Mouse (Mus musculus) frontal cortex, postnatal 25 days (tissue): ENCODE data around the gene Catsperg1.
"Not testable (repeated sequence)": the region's sequence is repeated elsewhere in the genome, so short reads cannot be mapped to it uniquely, and the experiment has no call there.

ENCODE experiments used
- DNase-seq, 2 experiments: peaks; one replicate each; pipeline ENCODE4 v3.0.0; 2022; ENCODE audit warnings: low spot score in 2 of 2

Catsperg1 gene

DNA sequence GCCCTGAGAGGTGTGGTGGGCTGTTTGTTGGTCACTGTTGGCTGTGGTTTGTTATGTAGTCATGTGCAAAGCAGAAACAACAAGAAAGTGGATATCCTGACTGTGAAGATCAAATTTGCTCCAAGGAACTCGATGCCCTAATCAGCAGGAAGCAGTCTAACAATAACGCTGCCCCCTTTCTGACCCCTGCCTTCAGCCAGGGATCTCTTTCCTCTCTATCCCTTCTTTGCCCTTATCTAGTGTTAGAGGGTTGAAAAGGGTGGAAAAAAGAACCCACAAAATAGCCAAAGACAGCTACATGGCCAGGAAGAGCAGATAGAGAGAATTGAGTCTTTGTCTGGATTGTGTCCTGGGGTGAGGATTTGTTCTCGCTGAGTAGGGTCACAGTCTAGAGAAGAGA is 16.7 kb upstream of the Catsperg1 start:
- no peak for DNase-seq

DNA sequence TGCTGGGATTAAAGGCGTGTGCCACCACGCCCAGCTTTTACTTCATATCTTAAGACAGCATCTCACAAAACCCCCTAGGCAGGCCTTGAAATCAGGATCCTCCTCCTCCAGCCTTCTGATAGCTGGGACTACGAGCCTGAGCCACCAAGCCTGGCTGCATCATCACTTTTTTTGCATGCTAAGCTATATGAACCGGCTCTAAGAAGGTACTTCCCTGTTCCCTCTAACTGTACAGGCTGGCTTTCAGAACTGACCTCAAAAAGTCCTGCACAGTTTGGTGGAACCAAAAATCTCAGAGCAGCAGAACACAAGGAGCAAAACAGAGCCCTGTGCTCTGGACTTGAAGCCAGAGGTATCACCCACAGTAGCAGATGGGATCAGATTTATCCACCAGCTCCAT is 14.4 kb upstream of the Catsperg1 start:
- DNase-seq = no peak

DNA sequence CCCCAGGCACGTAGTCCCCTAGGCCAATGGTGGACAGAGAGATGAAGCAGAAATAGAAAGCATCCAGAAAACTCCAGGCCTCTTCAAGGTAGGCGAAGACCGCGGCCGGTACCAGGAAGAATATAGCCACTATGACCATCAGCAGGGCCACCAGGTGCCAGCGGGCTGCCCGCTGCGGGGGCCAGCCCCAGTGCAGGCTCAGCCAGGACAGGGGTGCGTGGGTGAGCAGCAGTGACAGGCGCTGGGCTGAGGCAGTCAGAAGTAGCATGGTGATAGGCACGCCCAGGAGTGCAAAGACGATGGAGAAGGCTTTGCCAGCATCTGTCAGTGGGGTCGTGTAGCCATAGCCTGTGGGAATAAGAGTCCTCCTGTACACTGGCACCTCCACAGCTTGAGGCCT is 11.7 kb upstream of the Catsperg1 start:
- DNase-seq = no peak

DNA sequence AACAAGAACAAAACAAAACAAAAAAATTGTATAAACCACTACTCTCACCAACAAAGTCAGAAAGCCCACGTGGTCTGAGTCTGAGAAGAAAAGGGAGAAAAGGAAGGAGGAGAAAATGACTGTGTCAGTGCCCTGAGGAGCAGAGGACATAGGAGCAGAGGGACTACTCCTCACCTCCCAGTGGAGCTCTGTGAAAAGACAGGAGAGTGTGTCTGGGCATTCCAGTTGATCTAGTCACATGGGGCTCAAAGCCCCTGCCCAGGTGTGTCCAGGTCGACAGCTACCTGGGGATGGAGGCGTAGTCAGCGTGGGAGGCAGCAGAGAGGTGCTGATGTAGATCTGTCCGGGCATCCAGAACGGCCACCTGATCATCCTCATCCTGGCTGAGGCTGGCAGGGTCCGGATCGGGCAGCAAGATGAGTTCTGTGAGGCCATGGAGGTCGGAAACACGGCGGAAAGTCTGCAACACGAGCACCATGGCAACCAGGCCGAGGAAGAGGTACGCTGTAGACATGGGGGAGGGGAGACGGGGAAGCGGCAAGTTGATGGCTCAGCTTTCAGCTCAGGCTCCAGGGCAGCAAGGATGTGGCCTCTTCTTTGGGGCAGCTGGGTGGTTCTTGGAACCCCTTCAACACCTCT is 11.0 kb upstream of the Catsperg1 start:
- no peak for DNase-seq

DNA sequence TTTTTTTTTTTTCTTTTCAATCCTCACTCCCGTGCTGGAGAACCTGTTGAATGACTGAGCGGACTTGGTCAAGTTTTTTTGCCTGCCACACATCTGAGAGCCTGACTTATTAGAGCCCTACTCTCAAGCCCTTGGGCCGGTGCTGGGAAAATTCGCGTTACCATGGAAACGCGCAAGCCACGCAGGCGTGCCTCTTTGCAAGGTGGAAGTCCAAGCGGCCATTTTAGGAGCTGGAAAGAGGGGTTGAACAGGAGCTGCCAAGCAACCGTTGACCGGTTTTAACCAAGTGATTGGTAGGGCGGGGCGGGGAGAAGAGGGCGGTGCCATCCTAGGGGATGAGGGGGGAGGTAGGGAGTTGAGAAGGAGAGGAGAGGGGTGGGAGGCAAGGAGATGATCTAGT is 1.0 kb upstream of the Catsperg1 start:
- DNase-seq = no peak

DNA sequence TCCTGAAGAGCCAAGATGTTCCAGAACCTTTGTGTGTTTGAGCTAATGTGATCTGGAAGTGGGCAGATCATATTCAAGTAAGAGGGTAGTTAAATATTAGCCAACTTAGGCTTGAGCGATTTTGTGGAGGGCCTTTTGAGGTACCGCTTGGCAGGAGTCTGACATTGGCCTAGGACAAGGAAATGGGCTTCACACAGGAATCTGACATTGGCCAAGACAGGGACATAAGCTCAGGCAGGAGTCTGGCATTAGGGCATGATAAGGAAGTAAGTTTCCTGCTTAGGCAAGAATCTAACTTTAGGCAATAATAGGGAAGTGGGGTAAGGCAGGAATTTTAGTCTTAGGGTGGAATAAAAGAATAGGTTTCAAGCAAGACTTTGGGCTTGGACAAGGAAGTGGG is 401 bp upstream of the Catsperg1 start:
- DNase-seq = no peak

DNA sequence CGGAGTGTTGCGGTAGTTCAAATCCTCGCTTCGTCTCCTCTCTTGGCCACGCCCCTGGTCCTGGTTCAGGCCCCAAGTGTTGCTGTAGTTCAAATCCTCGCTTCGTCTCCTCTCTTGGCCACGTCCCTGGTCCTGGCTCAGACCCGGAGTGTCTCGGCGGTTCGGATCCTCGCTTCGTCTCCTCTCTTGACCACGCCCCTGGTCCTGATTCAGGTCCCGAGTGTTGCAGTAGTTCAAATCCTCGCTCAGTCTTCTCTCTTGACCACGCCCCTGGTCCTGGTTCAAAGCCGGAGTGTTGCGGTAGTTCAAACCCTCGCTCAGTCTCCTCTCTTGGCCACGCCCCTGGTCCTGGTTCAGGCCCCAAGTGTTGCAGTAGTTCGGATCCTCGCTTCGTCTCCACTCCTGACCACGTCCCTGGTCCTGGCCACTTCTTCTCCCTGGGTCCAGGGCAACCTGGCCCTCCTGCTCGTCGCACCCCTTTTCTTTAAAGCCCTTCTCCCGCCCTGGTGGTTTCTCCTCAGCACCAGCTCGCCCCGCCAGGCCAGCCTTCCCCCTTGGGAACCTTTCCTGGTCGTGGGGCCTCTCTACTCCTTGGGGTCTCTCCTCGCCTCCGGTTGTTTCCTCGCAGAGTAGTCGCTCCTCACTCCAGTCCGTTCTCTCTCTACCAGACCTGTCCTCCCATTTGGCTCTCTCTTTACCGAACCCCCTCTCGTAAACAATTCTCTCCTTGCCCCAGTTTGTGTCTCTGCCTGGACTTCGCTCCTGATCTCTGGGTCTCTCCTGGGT is 867 bp downstream of the Catsperg1 start:
- not testable (repeated sequence) for DNase-seq

DNA sequence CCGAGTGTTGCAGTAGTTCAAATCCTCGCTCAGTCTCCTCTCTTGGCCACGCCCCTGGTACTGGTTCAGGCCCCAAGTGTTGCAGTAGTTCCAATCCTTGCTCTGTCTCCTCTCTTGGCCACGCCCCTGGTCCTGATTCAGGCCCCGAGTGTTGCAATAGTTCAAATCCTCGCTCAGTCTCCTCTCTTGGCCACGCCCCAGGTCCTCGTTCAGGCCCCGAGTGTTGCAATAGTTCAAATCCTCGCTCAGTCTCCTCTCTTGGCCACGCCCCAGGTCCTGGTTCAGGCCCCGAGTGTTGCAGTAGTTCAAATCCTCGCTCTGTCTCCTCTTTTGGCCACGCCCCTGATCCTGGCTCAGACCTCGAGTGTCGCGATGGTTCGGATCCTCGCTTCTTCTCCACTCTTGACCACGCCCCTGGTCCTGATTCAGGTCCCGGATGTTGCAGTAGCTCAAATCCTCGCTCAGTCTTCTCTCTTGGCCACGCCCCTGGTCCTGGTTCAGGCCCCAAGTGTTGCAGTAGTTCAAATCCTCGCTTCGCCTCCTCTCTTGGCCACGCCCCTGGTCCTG is 1.6 kb downstream of the Catsperg1 start:
- no peak for DNase-seq

DNA sequence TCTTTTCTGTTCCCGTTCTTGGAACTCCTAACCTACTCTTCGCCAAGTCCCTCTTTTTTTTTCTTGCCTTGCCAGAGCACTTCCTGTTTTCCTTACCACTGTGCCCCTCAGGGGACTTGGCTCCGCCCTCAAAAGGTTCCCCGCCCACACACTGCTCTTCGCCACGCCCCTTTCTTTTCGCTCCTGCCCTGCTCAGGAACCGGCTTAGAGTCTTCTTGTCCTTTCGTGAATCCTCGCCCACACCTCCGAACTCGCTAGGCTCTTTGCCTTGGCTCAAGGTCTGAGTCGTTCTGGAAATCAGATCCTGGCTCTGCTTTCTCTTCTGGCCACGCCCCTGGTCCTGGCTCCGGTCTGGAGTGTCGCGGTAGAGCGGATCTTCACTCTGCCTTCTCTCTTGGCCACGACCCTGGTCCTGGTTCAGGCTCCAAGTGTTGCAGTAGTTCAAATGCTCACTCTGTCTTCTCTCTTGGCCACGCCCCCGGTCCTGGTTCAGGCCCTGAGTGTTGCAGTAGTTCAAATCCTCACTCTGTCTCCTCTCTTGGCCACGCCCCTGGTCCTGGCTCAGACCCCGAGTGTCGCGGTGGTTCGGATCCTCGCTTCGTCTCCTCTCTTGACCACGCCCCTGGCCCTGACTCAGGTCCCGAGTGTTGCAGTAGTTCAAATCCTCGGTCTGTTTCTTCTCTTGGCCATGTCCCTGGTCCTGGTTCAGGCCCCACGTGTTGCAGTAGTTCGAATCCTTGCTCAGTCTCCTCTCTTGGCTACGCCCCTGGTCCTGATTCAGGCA is 2.2 kb downstream of the Catsperg1 start:
- DNase-seq = peak; percentile 34 to 50

DNA sequence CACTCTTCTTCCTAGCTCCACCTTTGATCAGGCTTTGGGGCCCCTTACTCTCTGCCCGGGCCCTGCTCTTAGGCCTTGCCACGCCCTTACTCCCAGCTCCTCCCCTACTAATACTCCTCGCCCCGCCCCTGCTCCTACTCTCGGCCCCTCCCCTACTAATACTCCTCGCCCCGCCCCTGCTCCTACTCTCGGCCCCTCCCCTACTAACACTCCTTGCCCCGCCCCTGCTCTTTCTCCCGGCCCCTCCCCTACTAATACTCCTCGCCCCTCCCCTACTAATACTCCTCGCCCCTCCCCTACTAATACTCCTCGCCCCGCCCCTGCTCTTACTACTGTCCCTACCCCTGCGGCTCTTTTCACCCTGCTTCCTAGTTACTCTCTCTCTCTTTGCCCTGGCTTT is 2.8 kb downstream of the Catsperg1 start:
- DNase-seq = not testable (repeated sequence)

DNA sequence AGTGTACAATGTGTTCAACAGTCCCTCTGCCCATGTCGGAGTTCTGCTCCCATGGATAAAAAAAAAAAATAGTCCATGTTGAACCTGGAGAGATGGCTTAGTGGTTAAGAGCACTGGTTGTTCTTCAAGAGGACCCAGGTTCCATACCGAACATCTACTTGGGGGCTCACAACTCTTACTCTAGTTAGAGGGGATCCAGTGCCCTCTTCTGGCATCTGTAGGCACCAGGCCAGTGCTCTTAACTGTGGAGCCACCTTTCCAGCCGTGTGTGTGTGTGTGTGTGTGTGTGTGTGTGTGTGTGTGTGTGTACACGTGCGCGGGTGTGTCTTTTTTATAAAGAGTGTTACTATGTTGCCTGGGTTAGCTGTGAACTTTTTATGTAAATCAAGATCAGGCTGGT is 11.3 kb downstream of the Catsperg1 start:
- DNase-seq = no peak

DNA sequence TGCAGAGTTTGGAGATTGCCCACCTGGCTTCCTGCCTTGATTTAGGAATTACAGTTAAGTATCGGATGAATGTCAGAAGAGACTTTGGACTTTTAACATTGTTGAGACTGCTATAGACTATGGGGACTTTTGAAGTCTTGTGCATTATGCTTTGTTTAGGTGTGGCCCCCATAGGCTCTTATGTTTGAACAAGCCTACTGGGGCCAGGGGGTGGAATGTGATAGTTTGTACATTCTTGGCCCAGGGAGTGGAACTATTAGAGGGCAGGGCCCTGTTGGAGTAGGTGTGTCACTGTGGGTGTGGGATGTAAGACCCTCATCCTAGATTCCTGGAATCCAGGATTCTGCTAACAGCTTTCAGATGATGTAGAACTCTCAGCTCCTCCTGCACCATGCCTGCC is 19.6 kb downstream of the Catsperg1 start:
- not testable (repeated sequence) for DNase-seq

DNA sequence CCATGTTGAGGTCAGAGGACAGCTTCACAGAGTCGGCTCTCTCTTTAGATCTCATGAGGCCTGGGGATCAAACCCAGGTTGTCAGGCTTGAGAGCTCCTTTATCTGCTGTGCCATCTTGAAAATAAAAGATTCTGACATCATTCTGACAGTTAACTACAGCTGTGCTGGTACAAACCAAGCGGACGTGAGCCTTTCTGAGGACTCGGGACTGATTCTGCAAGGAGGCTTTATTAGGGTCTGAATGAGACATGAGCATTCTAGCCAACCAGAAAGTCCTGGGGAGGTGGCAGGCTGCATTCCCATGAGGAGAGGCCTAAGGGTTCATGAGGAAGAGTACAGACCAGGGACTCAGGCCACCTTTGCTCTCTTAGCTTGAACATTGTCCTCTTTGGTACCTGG is 32.5 kb downstream of the Catsperg1 start:
- DNase-seq = not testable (repeated sequence)

DNA sequence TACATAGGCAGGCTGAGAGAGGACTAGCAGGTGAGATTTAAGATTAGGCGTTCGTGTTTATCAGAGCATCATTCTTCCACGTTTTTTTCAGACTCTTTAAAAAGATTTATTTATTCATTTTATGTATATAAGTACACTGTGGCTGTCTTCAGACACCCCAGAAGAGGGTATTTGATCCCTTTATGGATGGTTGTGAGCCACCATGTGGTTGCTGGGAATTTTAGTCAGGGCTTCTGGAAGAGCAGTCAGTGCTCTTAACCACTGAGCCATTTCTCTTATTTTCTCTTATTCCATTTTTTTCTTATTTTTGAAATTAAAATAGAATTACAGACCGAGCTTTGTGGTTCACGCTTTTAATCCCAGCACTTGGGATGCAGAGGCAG is 33.0 kb downstream of the Catsperg1 start:
- no peak for DNase-seq

DNA sequence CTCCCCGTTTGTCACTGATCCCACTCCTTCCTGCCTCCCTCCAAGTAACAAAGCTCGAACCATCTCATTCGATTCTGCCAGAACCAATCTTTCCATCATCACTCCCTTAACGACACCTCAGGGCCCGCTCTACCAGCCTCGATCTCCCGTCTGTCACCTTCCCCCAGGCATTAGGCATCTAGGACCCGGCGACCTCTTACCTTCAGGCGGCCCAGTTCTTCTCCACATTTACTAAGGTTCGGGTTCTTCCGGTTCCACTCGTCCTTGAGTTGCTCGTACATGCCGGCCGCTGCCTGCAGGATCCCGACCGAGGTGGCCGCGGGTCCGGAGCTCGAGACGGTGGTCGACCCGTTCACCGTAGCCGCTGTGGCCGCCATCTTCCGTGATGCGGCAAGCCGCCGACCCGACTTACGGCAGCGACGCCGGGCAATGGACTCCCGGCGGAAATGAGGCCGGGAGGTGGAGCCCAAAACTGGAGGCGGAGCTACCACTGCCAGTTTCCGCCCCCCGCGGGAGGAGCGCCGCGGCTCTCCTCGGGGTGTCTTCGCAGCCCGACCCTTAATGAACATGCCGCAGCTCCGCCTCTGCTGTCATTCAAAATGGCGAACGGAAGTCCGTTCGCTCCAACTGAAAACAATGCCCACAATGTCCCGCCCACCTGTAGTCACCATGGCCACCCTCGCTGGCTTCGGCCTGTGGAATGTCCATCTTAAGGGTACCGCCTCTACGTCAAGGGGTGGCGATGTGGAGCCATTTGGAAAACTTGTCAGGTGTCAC is 33.6 kb downstream of the Catsperg1 start, which contains the start of gene Psmd8:
TSS of gene Psmd8 (minus strand) at position 625 of the 777 bp plus-strand sequence.
- DNase-seq = peak; percentile 86 to 90

DNA sequence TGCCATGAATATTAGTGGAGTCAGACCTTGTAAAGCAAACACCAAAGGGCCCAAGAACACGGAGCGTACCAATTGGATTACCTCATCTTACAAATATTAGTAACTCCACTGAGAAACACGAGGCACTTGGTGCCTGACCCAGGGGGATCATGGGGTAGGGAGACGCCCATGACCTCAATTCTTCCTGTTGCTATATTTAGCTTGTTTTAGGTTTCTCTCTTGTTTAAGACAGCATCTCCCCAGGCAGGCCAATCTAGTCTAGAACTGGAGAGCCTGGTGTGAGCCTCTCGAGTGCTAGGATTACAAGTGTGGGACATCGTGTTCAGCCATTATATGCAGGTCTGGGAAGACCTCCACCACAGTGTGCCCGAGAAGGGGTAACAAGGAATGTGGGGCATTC is 34.5 kb downstream of the Catsperg1 start:
- DNase-seq = no peak

DNA sequence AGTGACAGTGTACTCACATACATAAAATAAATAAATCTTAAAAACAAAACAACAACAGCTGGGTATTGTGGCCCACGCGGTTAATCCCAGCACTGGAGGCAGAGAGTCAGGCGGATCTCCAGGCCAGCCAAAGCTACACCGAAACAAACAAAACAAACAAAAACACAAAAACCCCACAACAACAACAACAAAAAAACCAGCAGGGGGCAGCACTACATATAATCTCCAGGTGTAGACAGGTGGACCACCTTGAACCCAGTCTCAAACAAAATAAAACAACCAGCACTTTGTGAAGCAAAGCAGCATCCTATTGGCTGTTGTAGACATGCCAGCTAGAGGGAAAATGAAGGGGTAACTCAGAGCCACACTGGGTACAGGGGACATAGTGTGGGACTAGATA is 35.7 kb downstream of the Catsperg1 start:
- no peak for DNase-seq

DNA sequence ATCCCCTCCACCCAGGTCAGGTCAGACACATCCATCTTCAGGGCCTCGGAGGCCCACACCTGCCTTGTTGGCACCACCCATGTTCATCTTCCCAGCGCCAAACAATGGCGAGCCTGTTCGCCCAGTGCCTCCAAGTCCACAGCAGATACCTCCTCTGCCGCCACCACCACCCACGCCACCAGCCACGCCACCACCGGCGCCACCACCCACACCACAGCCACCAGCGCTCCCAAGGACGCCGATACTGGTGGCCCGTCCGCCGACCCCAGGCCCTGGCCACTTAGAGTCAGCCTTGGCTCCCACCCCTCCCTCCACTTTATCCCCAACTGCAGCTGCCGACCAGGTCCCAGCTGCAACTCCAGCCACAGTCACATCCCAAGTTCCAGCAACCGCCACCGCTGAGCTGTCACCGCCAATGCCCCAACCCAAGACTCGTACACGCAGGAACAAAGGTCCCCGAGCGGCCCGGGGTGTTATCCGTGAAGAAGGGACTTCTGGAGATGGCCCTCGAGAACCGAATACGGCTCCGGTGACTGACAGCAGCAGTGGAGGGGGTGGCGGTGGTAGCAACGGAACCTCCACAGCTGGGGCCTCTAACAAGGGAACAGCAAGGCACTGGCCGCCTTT is 41.3 kb downstream of the Catsperg1 start:
- no peak for DNase-seq

DNA sequence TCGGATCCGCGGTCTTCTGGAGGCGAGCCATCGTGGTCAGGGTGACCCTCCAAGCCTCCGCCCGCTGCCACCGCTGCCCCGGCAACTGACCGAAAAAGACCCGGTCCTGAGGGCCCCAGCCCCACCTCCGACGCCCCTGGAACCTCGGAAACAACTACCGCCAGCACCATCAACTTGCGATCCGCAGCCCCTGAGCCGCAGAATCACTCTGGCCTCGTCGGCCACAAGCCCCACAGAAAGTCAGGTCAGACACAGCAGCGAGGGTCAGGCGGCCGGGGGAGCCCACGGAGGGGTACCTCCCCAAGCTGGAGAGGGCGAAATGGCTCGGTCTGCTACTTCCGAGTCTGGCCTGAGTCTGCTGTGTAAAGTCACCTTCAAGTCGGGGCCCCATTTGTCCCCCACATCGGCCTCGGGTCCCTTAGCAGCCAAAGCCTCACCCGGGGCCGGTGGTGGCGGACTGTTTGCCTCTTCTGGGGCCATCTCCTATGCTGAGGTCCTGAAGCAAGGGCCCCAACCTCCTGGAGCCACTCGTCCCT is 42.2 kb downstream of the Catsperg1 start:
- DNase-seq = no peak

DNA sequence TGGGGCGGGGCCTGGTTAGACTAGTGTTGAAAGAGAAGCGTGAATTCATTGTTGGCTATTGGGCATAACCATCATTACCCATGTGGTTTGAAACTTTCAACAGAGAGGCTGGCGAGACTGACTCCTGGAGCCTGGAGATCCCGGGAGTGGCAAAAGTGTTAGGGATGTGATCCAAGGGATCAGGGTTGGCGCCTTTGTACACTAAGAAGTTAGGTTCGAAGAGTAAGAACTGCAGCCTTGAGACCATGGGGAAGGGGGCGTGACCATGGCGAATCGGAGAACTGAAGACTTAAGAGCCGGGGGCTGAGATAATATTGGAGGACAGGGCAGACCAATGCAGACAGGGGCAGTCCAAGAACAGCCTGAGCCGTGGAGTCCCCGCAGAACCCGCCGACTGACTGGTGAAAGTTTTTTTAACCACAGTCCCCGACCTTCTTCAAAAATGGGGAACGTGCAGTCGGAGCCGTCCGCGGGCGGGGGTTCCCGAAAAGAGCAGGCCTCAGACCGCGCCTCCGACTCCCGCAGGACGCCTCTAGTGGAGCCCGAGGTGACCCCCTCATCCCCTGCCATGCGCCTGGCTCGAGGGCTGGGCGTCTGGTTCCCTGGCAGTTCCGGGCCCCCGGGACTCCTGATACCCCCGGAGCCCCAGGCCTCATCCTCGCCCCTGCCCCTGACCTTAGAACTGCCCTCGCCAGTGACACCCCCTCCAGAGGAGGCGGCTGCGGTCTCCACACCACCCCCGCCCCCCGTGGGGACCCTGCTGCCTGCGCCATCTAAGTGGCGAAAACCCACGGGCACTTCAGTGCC is 42.9 kb downstream of the Catsperg1 start:
- no peak for DNase-seq
